Mouse (Mus musculus) kidney, adult 2 months (tissue): ENCODE measurements around the gene Mia. TPM values are rescaled to one million over a fixed set of nuclear protein-coding genes. Genes with fewer than 3 reads are reported as not detected.

ENCODE experiments used
- DNase-seq: peaks from one replicate; pipeline ENCODE4 v3.0.0; 2021
- H3K27ac ChIP-seq: fragments of 200-500 bp; 2 replicates; pipeline ENCODE4 v1.5.1; 2012; ENCODE audit warnings: low read depth, low read length, control low read depth, inconsistent platforms; ENCODE audit not compliant: insufficient read depth
- H3K27me3 ChIP-seq: fragments of 200-500 bp; replicated peaks from 2 replicates; pipeline ENCODE4 v1.6.1; 2012; ENCODE audit warnings: mild to moderate bottlenecking, moderate library complexity, low read length, inconsistent platforms; ENCODE audit not compliant: control insufficient read depth, insufficient read depth
- H3K36me3 ChIP-seq: fragments of 200-500 bp; 2 replicates; pipeline ENCODE4 v1.6.1; 2012; ENCODE audit warnings: mild to moderate bottlenecking, moderate library complexity, low read length, inconsistent platforms; ENCODE audit not compliant: control insufficient read depth, insufficient read depth
- H3K4me1 ChIP-seq: fragments of 200-500 bp; 2 replicates; pipeline ENCODE4 v1.6.1; 2011; ENCODE audit warnings: low read length; ENCODE audit not compliant: control insufficient read depth, insufficient read depth
- H3K4me3 ChIP-seq: fragments of 200-500 bp; 2 replicates; pipeline ENCODE4 v1.5.1; 2011; ENCODE audit warnings: mild to moderate bottlenecking, low read depth, low read length, control low read depth; ENCODE audit not compliant: insufficient read depth
- CTCF ChIP-seq: fragments of 200-500 bp; conservative IDR thresholded peaks from 2 replicates; pipeline ENCODE4 v1.5.1; 2011; ENCODE audit warnings: low read depth, mild to moderate bottlenecking, control low read depth, low read length, moderate library complexity, mixed read lengths; ENCODE audit not compliant: insufficient read depth, insufficient read length
- POLR2A ChIP-seq: fragments of 200-500 bp; IDR thresholded peaks from one replicate; pipeline ENCODE4 v1.6.1; 2011; ENCODE audit warnings: low read depth, low read length, control low read depth
- WGBS: fragments of 180-500 bp; shearing (Covaris S2); methylation state at CpG from one replicate; pipeline ENCODE4 v1.1.7; 2018; 5-methylcytosine and 5-hydroxymethylcytosine counted together
- polyA plus RNA-seq: library from polyadenylated mRNA; depleted of rRNA; stranded (reverse); fragments of >200 nt; gene quantifications from 2 replicates; pipeline ENCODE4 v1.2.3, GENCODE M21; 2012

The Mia gene
- polyA plus RNA-seq, 1 experiment = 7.7 TPM

DNA sequence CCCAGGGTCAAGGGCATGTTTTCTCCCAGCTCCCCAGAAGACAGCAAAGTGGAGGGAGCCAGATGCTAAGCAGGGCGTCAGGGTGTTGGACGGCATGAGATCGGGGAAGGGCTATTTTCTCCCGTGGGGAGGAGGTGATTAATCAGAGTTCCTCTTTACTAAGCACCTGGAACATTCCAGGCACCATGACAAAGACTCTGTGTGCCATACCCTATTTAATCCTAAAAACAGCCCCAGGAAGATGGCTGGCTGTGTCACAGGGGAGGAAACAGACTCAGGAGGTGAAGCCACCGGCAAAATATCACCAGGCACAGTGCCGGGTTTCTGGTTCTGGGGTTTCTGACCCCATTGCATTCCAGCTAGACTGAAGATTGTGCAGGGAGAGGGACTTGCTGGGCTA, 41.0 kb upstream of the Mia start:
- Histone ChIP-seq H3K4me1 (peaks cover 15% of the 10 kb centered on the region), H3K27me3 (no peaks in the 10 kb centered on the region), H3K36me3 (no peaks in the 10 kb centered on the region), H3K4me3 (no peak overlapping the region), H3K27ac (no peak overlapping the region)
- 55% methylated on average over 6 of the region's 6 CpGs for WGBS
- TF ChIP-seq CTCF (no peak), POLR2A (no peak)
- no peak for DNase-seq

DNA sequence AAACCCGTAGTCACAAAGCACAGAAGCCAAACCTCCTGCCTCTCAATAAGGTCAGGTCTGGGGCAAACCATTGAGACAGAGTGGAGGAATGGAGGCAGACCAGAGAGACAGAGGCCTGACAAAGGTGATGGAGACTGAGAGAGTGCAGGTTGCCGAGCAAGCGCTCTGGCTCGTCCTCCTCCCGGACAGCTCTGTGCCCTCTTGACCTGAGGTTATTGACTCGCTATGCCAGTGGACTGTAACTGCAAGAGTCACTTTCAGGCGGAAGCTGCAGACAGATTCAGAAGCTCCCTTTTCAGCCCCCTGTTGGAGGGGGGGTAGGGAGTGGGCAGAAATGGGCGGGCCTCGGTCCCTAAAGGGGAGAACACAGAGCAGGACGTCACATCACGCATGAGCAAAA, 39.0 kb upstream of the Mia start:
- peaks cover 3% of the 10 kb centered on the region; the same call in 1 of the 2 replicates for H3K4me1 ChIP-seq
- peak; percentile 47 for DNase-seq
- TF ChIP-seq POLR2A (no peak), CTCF (no peak)

DNA sequence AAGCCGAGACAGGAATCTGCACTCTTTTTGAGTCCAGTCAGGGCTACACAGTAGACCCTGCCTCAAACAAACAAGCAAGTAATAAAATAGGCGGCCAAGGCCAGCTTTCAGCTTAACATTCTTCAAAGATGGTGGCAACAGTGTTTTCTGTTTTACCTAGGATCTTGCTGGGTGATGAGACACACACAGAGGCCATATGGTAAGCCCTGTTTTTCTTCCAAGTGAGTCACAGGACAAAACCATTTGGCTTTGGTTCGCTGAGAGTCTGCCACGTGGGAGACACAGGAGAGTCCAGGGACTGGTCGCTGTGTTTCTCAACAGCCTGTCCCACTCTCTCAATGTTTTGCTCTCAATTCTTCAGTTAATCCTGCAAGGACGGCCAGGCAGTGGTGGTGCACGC, 37.6 kb upstream of the Mia start:
- Histone ChIP-seq H3K27me3 (no peaks in the 10 kb centered on the region), H3K4me1 (no peaks in the 10 kb centered on the region), H3K4me3 (no peak overlapping the region), H3K36me3 (no peaks in the 10 kb centered on the region), H3K27ac (no peak overlapping the region)
- DNase-seq = no peak
- no peak for TF ChIP-seq CTCF
- no peak for TF ChIP-seq POLR2A
- 74% methylated on average over 7 of the region's 7 CpGs for WGBS

More for the DNA sequence above, 39.0 kb upstream of the Mia start:
- Histone ChIP-seq H3K27ac (no peak overlapping the region), H3K27me3 (no peaks in the 10 kb centered on the region), H3K4me3 (no peak overlapping the region), H3K36me3 (no peaks in the 10 kb centered on the region)
- 57% methylated on average over 11 of the region's 11 CpGs for WGBS

- no peak for DNase-seq
- Histone ChIP-seq H3K27ac (no peak overlapping the region), H3K27me3 (no peaks in the 10 kb centered on the region), H3K4me3 (no peak overlapping the region), H3K36me3 (no peaks in the 10 kb centered on the region; the same call in 1 of the 2 replicates), H3K4me1 (no peaks in the 10 kb centered on the region)
- no peak for TF ChIP-seq POLR2A
- TF ChIP-seq CTCF = no peak
- WGBS = 82% methylated on average over 2 of the region's 2 CpGs
These were observed 31.7 kb upstream of the Mia start for GRCm38 (mm10) chr7:27212626-27213025.

DNA sequence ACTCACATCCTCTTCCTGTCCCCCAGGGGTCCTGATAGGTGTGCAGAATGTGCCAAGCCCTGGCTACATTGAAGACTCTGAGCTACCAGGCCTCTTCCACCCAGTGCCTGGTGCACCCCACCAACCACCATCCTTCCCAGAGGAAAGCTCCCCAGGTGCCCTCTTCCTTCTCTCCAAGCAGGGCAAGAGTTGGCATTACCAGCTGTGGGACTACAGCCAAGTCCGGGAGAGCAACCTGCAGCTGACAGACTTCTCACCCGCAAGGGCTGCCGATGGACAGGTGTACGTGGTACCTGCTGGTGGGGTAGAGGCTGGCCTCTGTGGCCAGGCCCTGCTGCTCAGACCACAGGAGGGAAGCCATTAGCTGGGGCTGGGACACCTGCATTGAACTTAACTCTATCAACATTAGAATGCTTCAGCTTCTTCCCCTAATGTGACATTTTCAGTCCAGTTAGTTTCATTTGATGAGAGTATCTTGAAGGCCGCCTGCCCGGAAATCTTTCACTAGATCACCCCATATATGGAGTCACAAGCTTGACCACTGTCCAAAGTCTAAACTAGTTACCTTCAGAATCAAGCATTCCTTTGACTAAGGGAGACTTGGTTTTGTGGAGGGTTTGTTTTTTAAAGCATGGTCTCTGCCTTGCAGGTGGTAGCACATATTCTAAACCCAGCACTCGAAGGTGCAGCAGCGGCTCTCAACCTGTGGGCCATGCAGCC, 22.9 kb upstream of the Mia start:
- Histone ChIP-seq H3K36me3 (no peaks in the 10 kb centered on the region), H3K27me3 (no peaks in the 10 kb centered on the region), H3K4me1 (peaks cover 3% of the 10 kb centered on the region; the same call in 1 of the 2 replicates), H3K27ac (peak overlapping the region; percentile 24; the same call in 1 of the 2 replicates), H3K4me3 (no peak overlapping the region)
- TF ChIP-seq CTCF = no peak
- TF ChIP-seq POLR2A = no peak
- WGBS = 70% methylated on average over 8 of the region's 8 CpGs
- peak; percentile 59 for DNase-seq

GRCm38 (mm10) chr7:27198779-27199178, 17.8 kb upstream of the Mia start:
- TF ChIP-seq CTCF (no peak), POLR2A (no peak)
- Histone ChIP-seq H3K27me3 (no peaks in the 10 kb centered on the region), H3K27ac (no peak overlapping the region), H3K36me3 (no peaks in the 10 kb centered on the region), H3K4me1 (peaks cover 5% of the 10 kb centered on the region; the same call in 1 of the 2 replicates), H3K4me3 (no peak overlapping the region)
- no peak for DNase-seq
- WGBS = 94% methylated on average over 8 of the region's 8 CpGs

- no peak for DNase-seq
- Histone ChIP-seq H3K27ac (no peak overlapping the region), H3K36me3 (no peaks in the 10 kb centered on the region)
These were observed 17.4 kb upstream of the Mia start for GRCm38 (mm10) chr7:27198355-27198754.

More at GRCm38 (mm10) chr7:27198355-27198754, 17.4 kb upstream of the Mia start:
- TF ChIP-seq POLR2A (no peak), CTCF (no peak)
- no peak overlapping the region for H3K4me3 ChIP-seq
- peaks cover 4% of the 10 kb centered on the region; the same call in 1 of the 2 replicates for H3K4me1 ChIP-seq
- no peaks in the 10 kb centered on the region for H3K27me3 ChIP-seq
